Mouse (Mus musculus) liver, embryonic 12.5 days (tissue): Measurements from ENCODE around the gene Gpr162. TPM values are rescaled to one million over a fixed set of nuclear protein-coding genes. Genes with fewer than 3 reads are reported as not detected.

Source experiments
- ATAC-seq: fragments of 200-750 bp; cut with Nextera tagmentation; 2 replicates; pipeline ENCODE4 v1.8.0; 2017; ENCODE audit warnings: moderate number of reproducible peaks, mild to moderate bottlenecking, moderate library complexity
- H3K27ac ChIP-seq: fragments of 300-500 bp; sonication (generic); 2 replicates; pipeline ENCODE4 v1.5.1; 2016; ENCODE audit warnings: mild to moderate bottlenecking
- H3K27me3 ChIP-seq: fragments of 300-500 bp; sonication (generic); replicated peaks from 2 replicates; pipeline ENCODE4 v1.6.1; 2016; ENCODE audit warnings: mild to moderate bottlenecking, moderate library complexity
- H3K36me3 ChIP-seq: fragments of 300-500 bp; sonication (generic); 2 replicates; pipeline ENCODE4 v1.6.1; 2016; ENCODE audit warnings: mild to moderate bottlenecking, moderate library complexity
- H3K4me1 ChIP-seq: fragments of 300-500 bp; sonication (generic); 2 replicates; pipeline ENCODE4 v1.6.1; 2016
- H3K4me2 ChIP-seq: fragments of 300-500 bp; sonication (generic); 2 replicates; pipeline ENCODE4 v1.6.1; 2016; ENCODE audit warnings: mild to moderate bottlenecking, moderate library complexity
- H3K4me3 ChIP-seq: fragments of 300-500 bp; sonication (generic); 2 replicates; pipeline ENCODE4 v1.5.1; 2016; ENCODE audit warnings: mild to moderate bottlenecking, moderate library complexity
- H3K9ac ChIP-seq: fragments of 300-500 bp; sonication (generic); 2 replicates; pipeline ENCODE4 v1.6.1; 2016; ENCODE audit warnings: mild to moderate bottlenecking, moderate library complexity
- H3K9me3 ChIP-seq: fragments of 300-500 bp; sonication (generic); replicated peaks from 2 replicates; pipeline ENCODE4 v1.6.1; 2016; ENCODE audit warnings: mild to moderate bottlenecking, moderate library complexity
- WGBS: fragments of 180-500 bp; shearing (Covaris S2); methylation state at CpG from one replicate; pipeline ENCODE4 v1.1.7; 2016; ENCODE audit not compliant: insufficient replicate concordance; 5-methylcytosine and 5-hydroxymethylcytosine counted together
- polyA plus RNA-seq: library from polyadenylated mRNA; unstranded; fragments of >200 nt; fragmentation: Nextera tagmentation; extraction: Ambion mirVana; gene quantifications from 2 replicates; pipeline ENCODE4 v1.2.1, GENCODE M21; 2016

Gene Gpr162
- polyA plus RNA-seq, 1 experiment from 2014 or later: 0.08 TPM

- 50% methylated on average over 5 of the region's 7 CpGs for WGBS
- H3K36me3 ChIP-seq: no peaks in the 10 kb centered on the region
- H3K9ac ChIP-seq: no peak overlapping the region
- no peak for ATAC-seq
- no peak overlapping the region for H3K4me3 ChIP-seq
- H3K9me3 ChIP-seq: no peaks in the 10 kb centered on the region
- peaks cover 57% of the 10 kb centered on the region for H3K27me3 ChIP-seq
- no peak overlapping the region for H3K27ac ChIP-seq
- H3K4me1 ChIP-seq: peaks cover 17% of the 10 kb centered on the region
- H3K4me2 ChIP-seq: no peak overlapping the region
These were observed 2.8 kb upstream of the Gpr162 start for GRCm38 (mm10) chr6:124866560-124866959.

GRCm38 (mm10) chr6:124865766-124866362 is 2.1 kb upstream of the Gpr162 start:
- peaks cover 64% of the 10 kb centered on the region for H3K27me3 ChIP-seq
- no peak overlapping the region for H3K4me3 ChIP-seq

GRCm38 (mm10) chr6:124863125-124863657 is 592 bp downstream of the Gpr162 start:
- Histone ChIP-seq H3K9ac (no peak overlapping the region; the same call in 1 of the 2 replicates), H3K4me1 (peaks cover 17% of the 10 kb centered on the region)
- WGBS: 4% methylated on average over 10 of the region's 16 CpGs

More at GRCm38 (mm10) chr6:124865766-124866362, 2.1 kb upstream of the Gpr162 start:
- Histone ChIP-seq H3K9me3 (no peaks in the 10 kb centered on the region), H3K9ac (no peak overlapping the region), H3K4me1 (peaks cover 17% of the 10 kb centered on the region), H3K4me2 (no peak overlapping the region), H3K27ac (no peak overlapping the region), H3K36me3 (no peaks in the 10 kb centered on the region)
- no peak for ATAC-seq
- WGBS: 64% methylated on average over 18 of the region's 18 CpGs

GRCm38 (mm10) chr6:124862406-124863124 is 1.2 kb downstream of the Gpr162 start:
- H3K9me3 ChIP-seq: no peaks in the 10 kb centered on the region
- H3K27ac ChIP-seq: no peak overlapping the region
- ATAC-seq: no peak
- no peak overlapping the region for H3K9ac ChIP-seq
- H3K36me3 ChIP-seq: no peaks in the 10 kb centered on the region
- H3K4me3 ChIP-seq: no peak overlapping the region
- H3K27me3 ChIP-seq: peaks cover 97% of the 10 kb centered on the region
- 17% methylated on average over 8 of the region's 8 CpGs for WGBS
- H3K4me1 ChIP-seq: peaks cover 17% of the 10 kb centered on the region
- peak overlapping the region; percentile 72; the same call in 1 of the 2 replicates for H3K4me2 ChIP-seq

More at GRCm38 (mm10) chr6:124863125-124863657, 592 bp downstream of the Gpr162 start:
- Histone ChIP-seq H3K36me3 (no peaks in the 10 kb centered on the region), H3K27me3 (peaks cover 91% of the 10 kb centered on the region), H3K27ac (no peak overlapping the region), H3K4me3 (peak overlapping the region; percentile 48), H3K4me2 (peak overlapping the region; percentile 72), H3K9me3 (no peaks in the 10 kb centered on the region)
- ATAC-seq: peak; percentile 12; the same call in 1 of the 2 replicates

- Histone ChIP-seq H3K36me3 (no peaks in the 10 kb centered on the region), H3K4me2 (no peak overlapping the region), H3K9ac (no peak overlapping the region), H3K4me1 (peaks cover 24% of the 10 kb centered on the region), H3K9me3 (no peaks in the 10 kb centered on the region), H3K27ac (no peak overlapping the region), H3K27me3 (peaks cover 100% of the 10 kb centered on the region), H3K4me3 (no peak overlapping the region)
- ATAC-seq: no peak
- 31% methylated on average over 3 of the region's 3 CpGs for WGBS
These were observed 2.0 kb downstream of the Gpr162 start for GRCm38 (mm10) chr6:124861802-124862201.

- ATAC-seq: no peak
- no peaks in the 10 kb centered on the region for H3K36me3 ChIP-seq
- no peak overlapping the region for H3K4me3 ChIP-seq
- peaks cover 29% of the 10 kb centered on the region for H3K4me1 ChIP-seq
- WGBS: 67% methylated on average over 19 of the region's 19 CpGs
- no peak overlapping the region for H3K9ac ChIP-seq
- no peak overlapping the region for H3K4me2 ChIP-seq
- H3K9me3 ChIP-seq: no peaks in the 10 kb centered on the region
- H3K27ac ChIP-seq: no peak overlapping the region
- H3K27me3 ChIP-seq: peaks cover 100% of the 10 kb centered on the region
These were observed 2.5 kb downstream of the Gpr162 start for GRCm38 (mm10) chr6:124861266-124861665.

GRCm38 (mm10) chr6:124860511-124860910 is 3.3 kb downstream of the Gpr162 start:
- no peak for ATAC-seq
- peaks cover 30% of the 10 kb centered on the region for H3K4me1 ChIP-seq
- WGBS: 76% methylated on average over 9 of the region's 9 CpGs
- no peak overlapping the region for H3K4me3 ChIP-seq
- H3K27ac ChIP-seq: no peak overlapping the region
- no peak overlapping the region for H3K9ac ChIP-seq
- H3K9me3 ChIP-seq: no peaks in the 10 kb centered on the region
- no peaks in the 10 kb centered on the region for H3K36me3 ChIP-seq
- no peak overlapping the region for H3K4me2 ChIP-seq
- H3K27me3 ChIP-seq: peaks cover 100% of the 10 kb centered on the region

- WGBS: 4% methylated on average over 12 of the region's 12 CpGs
- no peak overlapping the region for H3K9ac ChIP-seq
- H3K36me3 ChIP-seq: no peaks in the 10 kb centered on the region
- H3K4me1 ChIP-seq: peaks cover 30% of the 10 kb centered on the region
- H3K4me2 ChIP-seq: no peak overlapping the region
- peak; percentile 19; the same call in 1 of the 2 replicates for ATAC-seq
- peaks cover 100% of the 10 kb centered on the region for H3K27me3 ChIP-seq
- no peak overlapping the region for H3K4me3 ChIP-seq
- H3K27ac ChIP-seq: no peak overlapping the region
- no peaks in the 10 kb centered on the region for H3K9me3 ChIP-seq
These were observed 4.1 kb downstream of the Gpr162 start for GRCm38 (mm10) chr6:124859725-124860124.

- WGBS: 49% methylated on average over 27 of the region's 28 CpGs
- no peaks in the 10 kb centered on the region for H3K36me3 ChIP-seq
- no peak for ATAC-seq
- H3K27ac ChIP-seq: no peak overlapping the region
- H3K4me1 ChIP-seq: peaks cover 27% of the 10 kb centered on the region
- no peaks in the 10 kb centered on the region for H3K9me3 ChIP-seq
- no peak overlapping the region for H3K4me2 ChIP-seq
- H3K4me3 ChIP-seq: no peak overlapping the region
- peaks cover 97% of the 10 kb centered on the region for H3K27me3 ChIP-seq
- no peak overlapping the region for H3K9ac ChIP-seq
These were observed 5.0 kb downstream of the Gpr162 start for GRCm38 (mm10) chr6:124858561-124859318.

- no peaks in the 10 kb centered on the region for H3K36me3 ChIP-seq
- 22% methylated on average over 26 of the region's 26 CpGs for WGBS
- H3K4me2 ChIP-seq: peak overlapping the region; percentile 76
- peak overlapping the region; percentile 65 for H3K9ac ChIP-seq
- H3K4me3 ChIP-seq: peak overlapping the region; percentile 54
- H3K4me1 ChIP-seq: peaks cover 20% of the 10 kb centered on the region
- no peak overlapping the region for H3K27ac ChIP-seq
- no peaks in the 10 kb centered on the region for H3K9me3 ChIP-seq
- H3K27me3 ChIP-seq: peaks cover 93% of the 10 kb centered on the region
- no peak for ATAC-seq
These were observed 5.8 kb downstream of the Gpr162 start for GRCm38 (mm10) chr6:124857840-124858530.
